Mouse (Mus musculus) forebrain, embryonic 12.5 days (tissue): ENCODE results near the gene S100b. TPM values are rescaled to one million over a fixed set of nuclear protein-coding genes. Genes with fewer than 3 reads are reported as not detected.

Experiments used
- ATAC-seq: fragments of 200-750 bp; cut with Nextera tagmentation; 2 replicates; pipeline ENCODE4 v1.8.0; 2017; ENCODE audit warnings: moderate TSS enrichment; ENCODE audit not compliant: low FRiP score
- H3K27ac ChIP-seq: fragments of 300-500 bp; sonication (generic); 2 replicates; pipeline ENCODE4 v1.5.1; 2016; ENCODE audit warnings: mild to moderate bottlenecking
- H3K27me3 ChIP-seq: fragments of 300-500 bp; sonication (generic); 2 replicates; pipeline ENCODE4 v1.6.1; 2016; ENCODE audit warnings: mild to moderate bottlenecking
- H3K36me3 ChIP-seq: fragments of 300-500 bp; sonication (generic); replicated peaks from 2 replicates; pipeline ENCODE4 v1.6.1; 2016; ENCODE audit warnings: mild to moderate bottlenecking
- H3K4me1 ChIP-seq: fragments of 300-500 bp; sonication (generic); 2 replicates; pipeline ENCODE4 v1.6.1; 2016
- H3K4me2 ChIP-seq: fragments of 300-500 bp; sonication (generic); 2 replicates; pipeline ENCODE4 v1.6.1; 2016; ENCODE audit warnings: mild to moderate bottlenecking, moderate library complexity
- H3K4me3 ChIP-seq: fragments of 300-500 bp; sonication (generic); replicated peaks from 2 replicates; pipeline ENCODE4 v1.5.1; 2016; ENCODE audit warnings: mild to moderate bottlenecking
- H3K9ac ChIP-seq: fragments of 300-500 bp; sonication (generic); 2 replicates; pipeline ENCODE4 v1.6.1; 2016; ENCODE audit warnings: mild to moderate bottlenecking
- H3K9me3 ChIP-seq: fragments of 300-500 bp; sonication (generic); 2 replicates; pipeline ENCODE4 v1.6.1; 2016
- WGBS: fragments of 180-500 bp; shearing (Covaris S2); methylation state at CpG from one replicate; pipeline ENCODE4 v1.1.7; 2016; 5-methylcytosine and 5-hydroxymethylcytosine counted together
- microRNA counts: library from miRNA; unstranded; fragments of <30 nt; microRNA quantifications from one replicate; lab custom pipeline; 2017
- microRNA-seq: library from miRNA; unstranded; fragments of <30 nt; microRNA quantifications from one replicate; pipeline ENCODE4, GENCODE M21; 2017
- polyA plus RNA-seq: library from polyadenylated mRNA; unstranded; fragments of >200 nt; fragmentation: Nextera tagmentation; extraction: Ambion mirVana; gene quantifications from 2 replicates; pipeline ENCODE4 v1.2.1, GENCODE M21; 2016

S100b gene
- polyA plus RNA-seq, 1 experiment from 2014 or later: 0.59 TPM

DNA sequence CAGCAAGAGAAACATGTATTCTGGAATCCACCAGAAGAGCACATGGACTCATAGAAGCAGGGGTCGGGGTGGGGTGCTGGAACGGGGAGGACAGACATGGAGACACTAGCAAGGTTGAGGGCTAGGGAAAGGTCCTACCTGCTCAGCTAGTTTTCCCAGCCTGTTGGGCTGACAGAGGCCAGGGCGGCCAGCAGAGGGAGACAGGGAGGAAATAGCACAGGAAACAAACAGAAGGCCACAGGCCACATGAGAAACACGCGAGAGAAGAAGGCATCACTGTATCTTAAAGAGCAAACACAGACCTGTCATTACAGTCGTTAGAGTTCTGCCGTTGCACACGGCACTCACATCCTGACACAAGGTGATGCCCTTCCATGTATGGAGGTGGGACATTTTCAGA is 17.6 kb downstream of the S100b start:
- no peak overlapping the region for H3K27ac ChIP-seq
- H3K4me2 ChIP-seq: no peak overlapping the region
- H3K9me3 ChIP-seq: no peaks in the 10 kb centered on the region
- no peak overlapping the region for H3K4me3 ChIP-seq
- 55% methylated on average over 8 of the region's 8 CpGs for WGBS
- no peaks in the 10 kb centered on the region for H3K4me1 ChIP-seq
- ATAC-seq: no peak
- H3K27me3 ChIP-seq: no peaks in the 10 kb centered on the region
- H3K36me3 ChIP-seq: peaks cover 85% of the 10 kb centered on the region
- H3K9ac ChIP-seq: no peak overlapping the region

- WGBS: 83% methylated on average over 10 of the region's 10 CpGs
- Histone ChIP-seq H3K4me3 (no peak overlapping the region), H3K4me1 (no peaks in the 10 kb centered on the region), H3K9ac (no peak overlapping the region), H3K9me3 (no peaks in the 10 kb centered on the region), H3K36me3 (peaks cover 82% of the 10 kb centered on the region), H3K27me3 (no peaks in the 10 kb centered on the region), H3K4me2 (no peak overlapping the region), H3K27ac (no peak overlapping the region)
- no peak for ATAC-seq
Measured at GRCm38 (mm10) chr10:76275256-76275655, 21.6 kb downstream of the S100b start.

- 75% methylated on average over 5 of the region's 5 CpGs for WGBS
- no peaks in the 10 kb centered on the region for H3K9me3 ChIP-seq
- no peak overlapping the region for H3K9ac ChIP-seq
- H3K27me3 ChIP-seq: no peaks in the 10 kb centered on the region
- H3K36me3 ChIP-seq: peaks cover 67% of the 10 kb centered on the region
- H3K4me1 ChIP-seq: no peaks in the 10 kb centered on the region
- no peak overlapping the region for H3K27ac ChIP-seq
- no peak overlapping the region for H3K4me2 ChIP-seq
- H3K4me3 ChIP-seq: no peak overlapping the region
- no peak for ATAC-seq
Measured at GRCm38 (mm10) chr10:76278541-76279097, 25.0 kb downstream of the S100b start.

- 72% methylated on average over 11 of the region's 11 CpGs for WGBS
- H3K27me3 ChIP-seq: no peaks in the 10 kb centered on the region
- H3K36me3 ChIP-seq: peaks cover 84% of the 10 kb centered on the region
Measured at GRCm38 (mm10) chr10:76288268-76288993, 34.8 kb downstream of the S100b start.

DNA sequence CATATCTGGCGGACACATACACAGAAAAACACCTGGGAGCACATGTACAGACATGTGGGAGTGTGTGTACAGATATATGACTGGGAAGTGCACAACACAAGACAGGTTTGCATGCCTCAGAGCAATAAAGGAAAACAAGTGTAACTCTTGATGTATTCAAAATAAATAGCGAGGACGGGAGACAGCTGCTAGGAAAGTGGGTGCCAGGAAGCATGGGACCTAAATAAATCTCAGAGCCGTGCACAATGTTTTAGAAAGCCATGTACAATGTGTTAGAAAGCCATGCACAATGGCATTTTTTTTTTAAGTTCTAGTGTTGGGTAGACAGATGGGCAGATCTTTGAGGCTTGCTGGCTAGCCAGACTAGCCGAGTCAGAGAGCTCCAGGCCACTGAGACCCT is 35.4 kb downstream of the S100b start:
- Histone ChIP-seq H3K27ac (no peak overlapping the region), H3K9ac (no peak overlapping the region), H3K27me3 (no peaks in the 10 kb centered on the region), H3K4me1 (no peaks in the 10 kb centered on the region), H3K36me3 (peaks cover 84% of the 10 kb centered on the region), H3K9me3 (no peaks in the 10 kb centered on the region), H3K4me2 (no peak overlapping the region), H3K4me3 (no peak overlapping the region)
- 84% methylated on average over 5 of the region's 5 CpGs for WGBS
- no peak for ATAC-seq

More at GRCm38 (mm10) chr10:76288268-76288993, 34.8 kb downstream of the S100b start:
- H3K4me2 ChIP-seq: no peak overlapping the region
- H3K27ac ChIP-seq: no peak overlapping the region
- H3K9me3 ChIP-seq: no peaks in the 10 kb centered on the region
- H3K4me1 ChIP-seq: no peaks in the 10 kb centered on the region
- H3K9ac ChIP-seq: no peak overlapping the region
- no peak for ATAC-seq
- no peak overlapping the region for H3K4me3 ChIP-seq

DNA sequence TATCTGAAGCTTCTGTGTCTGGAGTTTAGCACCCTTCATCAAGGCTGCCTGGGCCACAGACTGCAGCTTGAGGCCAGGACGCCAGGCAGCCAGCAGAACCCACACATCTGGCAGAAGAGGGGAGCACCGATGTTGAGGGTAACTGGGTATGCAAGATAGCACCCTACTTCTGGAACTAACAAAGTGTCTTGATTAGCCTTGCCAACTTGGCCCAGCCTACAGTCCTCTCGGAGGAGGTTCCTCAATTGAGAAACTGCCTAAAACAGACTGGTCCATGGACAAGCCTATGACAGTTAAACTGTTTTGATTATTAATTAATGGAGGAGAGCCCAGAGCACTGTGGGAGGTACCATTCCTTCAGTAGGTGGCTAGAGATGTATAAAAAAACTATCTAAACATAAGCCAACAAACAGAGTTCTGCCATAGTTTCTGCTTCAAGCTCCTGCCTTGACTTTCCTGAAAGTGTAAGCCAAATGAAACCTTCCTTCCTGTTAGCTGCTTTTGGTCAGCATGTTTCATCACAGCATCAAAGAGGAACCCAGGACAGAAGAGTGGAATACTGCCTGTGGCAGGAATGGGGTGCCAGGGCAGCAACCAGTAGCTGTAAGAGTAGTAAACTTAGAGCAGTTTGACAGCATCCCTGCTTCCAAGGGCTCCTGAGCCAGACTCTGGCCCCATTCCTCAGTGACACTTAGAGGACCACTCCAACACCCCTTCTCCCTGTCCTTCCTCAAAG is 36.5 kb downstream of the S100b start:
- Histone ChIP-seq H3K9ac (no peak overlapping the region), H3K27ac (no peak overlapping the region), H3K36me3 (peaks cover 84% of the 10 kb centered on the region), H3K4me3 (no peak overlapping the region), H3K27me3 (no peaks in the 10 kb centered on the region), H3K4me2 (no peak overlapping the region), H3K4me1 (no peaks in the 10 kb centered on the region), H3K9me3 (no peaks in the 10 kb centered on the region)
- no peak for ATAC-seq
- 95% methylated on average over 3 of the region's 3 CpGs for WGBS

DNA sequence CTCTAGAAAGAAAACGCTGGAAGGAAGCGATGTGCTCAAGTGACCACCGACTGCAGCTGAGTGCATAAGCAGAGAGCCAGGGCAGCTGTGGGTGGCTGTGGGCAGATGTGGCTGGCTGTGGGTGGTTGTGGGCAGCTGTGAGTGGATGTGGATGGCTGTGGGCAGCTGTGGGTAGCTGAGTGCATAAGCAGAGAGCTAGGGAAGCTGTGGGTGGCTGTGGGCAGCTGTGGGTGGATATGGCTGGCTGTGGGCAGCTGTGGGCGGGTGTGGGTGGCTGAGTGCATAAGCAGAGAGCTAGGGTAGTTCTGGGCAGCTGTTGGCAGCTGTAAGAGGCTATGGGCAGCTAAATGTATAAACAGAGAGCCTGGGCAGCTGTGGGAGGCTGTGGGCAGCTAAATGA is 39.6 kb downstream of the S100b start:
- peaks cover 86% of the 10 kb centered on the region for H3K36me3 ChIP-seq
- no peaks in the 10 kb centered on the region for H3K4me1 ChIP-seq
- no peak overlapping the region for H3K4me2 ChIP-seq
- no peak overlapping the region for H3K27ac ChIP-seq
- no peak for ATAC-seq
- H3K27me3 ChIP-seq: no peaks in the 10 kb centered on the region
- WGBS: 88% methylated on average over 4 of the region's 4 CpGs
- H3K4me3 ChIP-seq: no peak overlapping the region
- H3K9me3 ChIP-seq: no peaks in the 10 kb centered on the region
- H3K9ac ChIP-seq: no peak overlapping the region

- Histone ChIP-seq H3K36me3 (peaks cover 58% of the 10 kb centered on the region), H3K9me3 (no peaks in the 10 kb centered on the region), H3K27ac (no peak overlapping the region), H3K4me2 (no peak overlapping the region), H3K4me3 (no peak overlapping the region), H3K27me3 (no peaks in the 10 kb centered on the region), H3K4me1 (no peaks in the 10 kb centered on the region), H3K9ac (no peak overlapping the region)
- ATAC-seq: no peak
- WGBS: 94% methylated on average over 5 of the region's 5 CpGs
Measured at GRCm38 (mm10) chr10:76300133-76300532, 46.5 kb downstream of the S100b start.

DNA sequence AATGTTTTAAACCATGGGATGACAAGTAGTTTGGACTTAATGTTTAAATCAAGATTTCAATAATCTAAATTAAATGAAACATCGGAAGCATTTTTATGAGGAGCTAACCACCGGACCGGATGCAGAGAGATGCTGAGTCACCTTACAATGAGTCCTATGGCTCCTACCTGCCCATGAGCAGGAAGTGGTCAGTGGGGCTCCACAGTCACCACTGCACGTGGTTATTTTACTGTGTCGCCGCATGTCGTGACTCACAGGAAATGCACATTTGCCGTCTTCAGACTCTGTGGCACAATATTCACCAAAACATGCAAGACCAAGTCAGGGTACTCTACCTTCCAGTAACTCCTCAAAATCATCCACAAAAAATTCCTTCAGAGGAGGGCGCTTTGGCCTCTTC is 53.1 kb downstream of the S100b start:
- H3K36me3 ChIP-seq: peaks cover 37% of the 10 kb centered on the region
- ATAC-seq: no peak
- 94% methylated on average over 9 of the region's 9 CpGs for WGBS

More for the DNA sequence above, 53.1 kb downstream of the S100b start:
- Histone ChIP-seq H3K4me1 (no peaks in the 10 kb centered on the region), H3K9ac (no peak overlapping the region), H3K4me2 (no peak overlapping the region), H3K9me3 (no peaks in the 10 kb centered on the region), H3K27ac (no peak overlapping the region), H3K27me3 (no peaks in the 10 kb centered on the region), H3K4me3 (no peak overlapping the region)

MicroRNAs within 50 kb of the gene (microRNA counts, 519-probe panel; counts per million panel counts)
- microRNA mmu-miR-678 (lab: Ali Mortazavi, UCI): not detected

Small RNAs within 50 kb of the gene (microRNA-seq; reads per million reads assigned to microRNA genes)
- not detected for gene Mir678

Other genes with a start within 250 kb of the S100b start
- 26.1 and 26.7 TPM in 2 replicates for gene Zfp280b, start 221.2 kb upstream of the S100b start, polyA plus RNA-seq
- not detected in 2 replicates for gene Slc5a4b, start 142.9 kb upstream of the S100b start, polyA plus RNA-seq
- gene Slc5a4a, start 106.4 kb upstream of the S100b start, polyA plus RNA-seq: not detected in 2 replicates
- 111 and 127 TPM in 2 replicates for gene Prmt2, start 16.0 kb upstream of the S100b start, polyA plus RNA-seq
- gene Dip2a, start 91.4 kb downstream of the S100b start, polyA plus RNA-seq: 11.1 and 11.8 TPM in 2 replicates
- 2.2 and 2.5 TPM in 2 replicates for gene AC141477.1, start 186.6 kb downstream of the S100b start, polyA plus RNA-seq
- 20.7 and 21.2 TPM in 2 replicates for gene Pcnt, start 188.9 kb downstream of the S100b start, polyA plus RNA-seq
- not detected in 2 replicates for gene 2610028H24Rik, start 195.2 kb downstream of the S100b start, polyA plus RNA-seq
- 93.0 and 96.6 TPM in 2 replicates for gene Mcm3ap, start 215.1 kb downstream of the S100b start, polyA plus RNA-seq
- gene Ybey, start 215.3 kb downstream of the S100b start, polyA plus RNA-seq: 8.0 and 9.1 TPM in 2 replicates